Mouse (Mus musculus) embryonic fibroblast, embryonic 13.5 days (primary cell): Measurements from ENCODE around the gene Gucy2d.

Experiments
- CTCF ChIP-seq: IDR thresholded peaks from 2 replicates; pipeline ENCODE4 v1.5.1; 2011; ENCODE audit warnings: mild to moderate bottlenecking, control low read depth, low read length, moderate library complexity, borderline replicate concordance; ENCODE audit not compliant: insufficient read depth
- POLR2A ChIP-seq: IDR thresholded peaks from 2 replicates; pipeline ENCODE4 v1.6.1; 2011; ENCODE audit warnings: low read depth, mild to moderate bottlenecking, control low read depth, low read length, moderate library complexity

DNA sequence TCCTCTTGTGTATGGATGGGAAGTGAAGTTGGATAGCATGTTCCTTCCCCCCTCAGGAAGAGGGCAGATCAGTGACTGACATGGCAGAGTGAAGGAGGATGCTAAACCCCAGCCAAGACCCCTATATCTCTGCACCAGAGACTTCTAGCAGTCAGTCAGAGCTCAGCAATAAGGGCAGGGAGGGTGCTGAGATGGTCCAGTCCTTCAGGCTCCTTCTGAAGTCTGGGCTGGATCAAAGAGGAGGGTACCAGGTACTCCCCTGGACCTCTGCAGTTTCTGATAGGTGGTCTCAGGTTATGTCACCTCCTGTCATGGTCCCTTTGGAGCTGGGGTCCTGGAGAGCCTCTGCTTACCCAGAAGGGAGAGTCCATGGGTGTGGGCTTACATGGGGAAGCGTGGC lies 55.4 kb downstream of the Gucy2d start:
- TF ChIP-seq POLR2A: no peak
- TF ChIP-seq CTCF: no peak
